Mouse (Mus musculus) E14TG2a.4 (cell line): ENCODE measurements around the gene Dync1li2.

Source experiments
- H3K27me3 ChIP-seq: 2 replicates; pipeline ENCODE4 v1.6.1; 2014; ENCODE audit warnings: low read length, control low read depth; ENCODE audit not compliant: insufficient read depth
- H3K36me3 ChIP-seq: 2 replicates; pipeline ENCODE4 v1.6.1; 2014; ENCODE audit warnings: low read length, control low read depth; ENCODE audit not compliant: insufficient read depth
- H3K4me1 ChIP-seq: replicated peaks from 2 replicates; pipeline ENCODE4 v1.6.1; 2014; ENCODE audit warnings: low read depth, low read length, control low read depth
- H3K4me3 ChIP-seq: replicated peaks from 2 replicates; pipeline ENCODE4 v1.5.1; 2014; ENCODE audit warnings: mild to moderate bottlenecking, low read length
- H3K9me3 ChIP-seq: 2 replicates; pipeline ENCODE4 v1.6.1; 2014; ENCODE audit warnings: low read length, control low read depth
- CTCF ChIP-seq: conservative IDR thresholded peaks from 2 replicates; pipeline ENCODE4 v1.5.1; 2014; ENCODE audit warnings: low read length
- NANOG ChIP-seq: IDR thresholded peaks from 2 replicates; pipeline ENCODE4 v1.6.1; 2014; ENCODE audit warnings: borderline replicate concordance, low read length, mixed read lengths
- POU5F1 ChIP-seq: IDR thresholded peaks from 2 replicates; pipeline ENCODE4 v1.6.1; 2014; ENCODE audit warnings: low read length, borderline replicate concordance

The Dync1li2 gene

GRCm38 (mm10) chr8:104369591-104369990 is 73.3 kb downstream of the Dync1li2 start:
- no peaks in the 10 kb centered on the region for H3K27me3 ChIP-seq
- H3K36me3 ChIP-seq, result peaks cover 19% of the 10 kb centered on the region
- peaks cover 35% of the 10 kb centered on the region for H3K9me3 ChIP-seq
- H3K4me1 ChIP-seq, result peaks cover 23% of the 10 kb centered on the region
- no peak overlapping the region for H3K4me3 ChIP-seq
- TF ChIP-seq NANOG (no peak), CTCF (no peak), POU5F1 (no peak)
